Mouse (Mus musculus) limb, embryonic 13.5 days (tissue): ENCODE results near the gene Fam104a. TPM values are rescaled to one million over a fixed set of nuclear protein-coding genes. Genes with fewer than 3 reads are reported as not detected.

Source experiments
- ATAC-seq: fragments of 200-750 bp; cut with Nextera tagmentation; 2 replicates; pipeline ENCODE4 v1.8.0; 2017; ENCODE audit warnings: low read depth, moderate number of reproducible peaks, moderate TSS enrichment; ENCODE audit not compliant: low FRiP score
- H3K27ac ChIP-seq: fragments of 300-500 bp; sonication (generic); 2 replicates; pipeline ENCODE4 v1.5.1; 2015; ENCODE audit warnings: inconsistent platforms, mild to moderate bottlenecking, moderate library complexity
- H3K27me3 ChIP-seq: fragments of 300-500 bp; sonication (generic); 2 replicates; pipeline ENCODE4 v1.6.1; 2015; ENCODE audit warnings: mild to moderate bottlenecking, inconsistent platforms
- H3K36me3 ChIP-seq: fragments of 300-500 bp; sonication (generic); 2 replicates; pipeline ENCODE4 v1.6.1; 2015; ENCODE audit warnings: inconsistent platforms, mild to moderate bottlenecking, moderate library complexity
- H3K4me1 ChIP-seq: fragments of 300-500 bp; sonication (generic); 2 replicates; pipeline ENCODE4 v1.6.1; 2015; ENCODE audit warnings: inconsistent platforms
- H3K4me2 ChIP-seq: fragments of 300-500 bp; sonication (generic); replicated peaks from 2 replicates; pipeline ENCODE4 v1.6.1; 2015; ENCODE audit warnings: inconsistent platforms, mild to moderate bottlenecking, moderate library complexity
- H3K4me3 ChIP-seq: fragments of 300-500 bp; sonication (generic); 2 replicates; pipeline ENCODE4 v1.5.1; 2015; ENCODE audit warnings: moderate library complexity, mild to moderate bottlenecking, inconsistent platforms
- H3K9ac ChIP-seq: fragments of 300-500 bp; sonication (generic); 2 replicates; pipeline ENCODE4 v1.6.1; 2015; ENCODE audit warnings: mild to moderate bottlenecking, inconsistent platforms
- H3K9me3 ChIP-seq: fragments of 300-500 bp; sonication (generic); 2 replicates; pipeline ENCODE4 v1.6.1; 2016; ENCODE audit warnings: inconsistent platforms
- WGBS: fragments of 180-500 bp; shearing (Covaris S2); methylation state at CpG from one replicate; pipeline ENCODE4 v1.1.7; 2015; 5-methylcytosine and 5-hydroxymethylcytosine counted together
- polyA plus RNA-seq: library from polyadenylated mRNA; unstranded; fragments of >200 nt; fragmentation: Nextera tagmentation; extraction: Ambion mirVana; gene quantifications from 2 replicates; pipeline ENCODE4 v1.2.1, GENCODE M21; 2015

Fam104a gene
- polyA plus RNA-seq, 1 experiment from 2014 or later: 48.0 TPM

DNA sequence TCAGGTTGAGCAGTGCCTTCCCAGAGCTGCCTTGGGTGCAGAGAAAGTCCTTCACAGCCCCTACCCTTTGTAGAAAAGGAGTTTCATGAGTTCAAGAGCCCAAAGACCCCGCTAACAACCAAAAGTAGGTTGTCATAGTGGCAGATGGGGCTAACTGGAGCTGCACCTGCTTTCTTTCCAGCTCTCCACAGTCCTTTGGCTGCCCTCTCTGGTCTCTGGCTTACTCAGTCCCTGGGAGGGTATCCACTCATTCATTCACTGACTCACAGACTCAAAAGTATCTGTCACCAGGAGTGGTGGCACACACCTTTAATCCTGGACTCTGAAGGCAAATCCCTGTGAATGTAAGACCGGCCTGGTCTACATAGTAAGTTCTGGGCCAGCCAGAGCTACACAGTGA, 32.2 kb upstream of the Fam104a start:
- Histone ChIP-seq H3K4me2 (no peak overlapping the region), H3K27ac (no peak overlapping the region), H3K4me1 (peaks cover 10% of the 10 kb centered on the region; the same call in 1 of the 2 replicates), H3K27me3 (no peaks in the 10 kb centered on the region), H3K4me3 (no peak overlapping the region), H3K9ac (no peak overlapping the region), H3K36me3 (no peaks in the 10 kb centered on the region), H3K9me3 (no peaks in the 10 kb centered on the region)
- 91% methylated on average over 2 of the region's 2 CpGs for WGBS
- no peak for ATAC-seq

GRCm38 (mm10) chr11:113715078-113715674, 31.2 kb upstream of the Fam104a start:
- no peaks in the 10 kb centered on the region for H3K27me3 ChIP-seq
- H3K36me3 ChIP-seq: no peaks in the 10 kb centered on the region
- no peak overlapping the region for H3K4me2 ChIP-seq
- no peak overlapping the region for H3K9ac ChIP-seq
- H3K27ac ChIP-seq: no peak overlapping the region
- WGBS: 68% methylated on average over 7 of the region's 7 CpGs
- no peak overlapping the region for H3K4me3 ChIP-seq
- no peaks in the 10 kb centered on the region for H3K9me3 ChIP-seq
- no peak for ATAC-seq
- H3K4me1 ChIP-seq: peaks cover 18% of the 10 kb centered on the region

GRCm38 (mm10) chr11:113711061-113711460, 27.1 kb upstream of the Fam104a start:
- H3K27ac ChIP-seq: no peak overlapping the region

DNA sequence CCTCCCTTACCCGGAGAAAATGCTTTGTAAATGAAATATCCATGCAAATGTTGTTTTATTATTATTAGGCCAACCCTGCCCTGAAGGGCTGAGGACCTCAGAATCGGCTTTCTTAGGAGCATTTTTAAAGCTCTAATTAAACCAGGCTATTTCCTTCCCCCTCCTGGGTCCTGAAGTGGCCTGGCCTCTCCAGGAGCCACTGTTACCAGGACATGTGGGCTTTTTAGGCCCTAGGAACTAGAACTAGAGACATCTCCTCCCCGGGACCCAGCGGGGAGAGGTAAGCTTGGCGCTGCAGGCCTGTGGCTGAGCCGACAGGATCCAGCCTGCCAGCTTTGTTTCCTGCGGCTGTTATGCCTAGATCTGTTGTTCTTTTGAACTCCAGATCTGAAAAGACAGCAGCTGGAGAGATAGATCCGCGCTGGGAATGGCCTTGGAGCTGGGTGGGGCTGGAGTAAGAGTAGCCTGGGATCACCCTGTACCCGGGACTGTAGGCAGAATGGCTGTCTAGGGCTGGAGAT, 26.4 kb upstream of the Fam104a start:
- H3K27ac ChIP-seq: peak overlapping the region; percentile 52; the same call in 1 of the 2 replicates
- H3K9me3 ChIP-seq: no peaks in the 10 kb centered on the region
- peak overlapping the region; percentile 34 for H3K4me2 ChIP-seq
- peaks cover 15% of the 10 kb centered on the region; the same call in 1 of the 2 replicates for H3K27me3 ChIP-seq
- H3K9ac ChIP-seq: peak overlapping the region; percentile 55
- peaks cover 9% of the 10 kb centered on the region for H3K36me3 ChIP-seq
- H3K4me1 ChIP-seq: peaks cover 25% of the 10 kb centered on the region
- WGBS: 3% methylated on average over 10 of the region's 10 CpGs
- H3K4me3 ChIP-seq: no peak overlapping the region
- peak; percentile 38; the same call in 1 of the 2 replicates for ATAC-seq

More at GRCm38 (mm10) chr11:113711061-113711460, 27.1 kb upstream of the Fam104a start:
- 73% methylated on average over 1 of the region's 1 CpGs for WGBS
- Histone ChIP-seq H3K27me3 (peaks cover 15% of the 10 kb centered on the region; the same call in 1 of the 2 replicates), H3K4me3 (no peak overlapping the region), H3K4me1 (peaks cover 25% of the 10 kb centered on the region), H3K4me2 (no peak overlapping the region), H3K36me3 (peaks cover 9% of the 10 kb centered on the region), H3K9me3 (no peaks in the 10 kb centered on the region), H3K9ac (no peak overlapping the region)
- no peak for ATAC-seq

DNA sequence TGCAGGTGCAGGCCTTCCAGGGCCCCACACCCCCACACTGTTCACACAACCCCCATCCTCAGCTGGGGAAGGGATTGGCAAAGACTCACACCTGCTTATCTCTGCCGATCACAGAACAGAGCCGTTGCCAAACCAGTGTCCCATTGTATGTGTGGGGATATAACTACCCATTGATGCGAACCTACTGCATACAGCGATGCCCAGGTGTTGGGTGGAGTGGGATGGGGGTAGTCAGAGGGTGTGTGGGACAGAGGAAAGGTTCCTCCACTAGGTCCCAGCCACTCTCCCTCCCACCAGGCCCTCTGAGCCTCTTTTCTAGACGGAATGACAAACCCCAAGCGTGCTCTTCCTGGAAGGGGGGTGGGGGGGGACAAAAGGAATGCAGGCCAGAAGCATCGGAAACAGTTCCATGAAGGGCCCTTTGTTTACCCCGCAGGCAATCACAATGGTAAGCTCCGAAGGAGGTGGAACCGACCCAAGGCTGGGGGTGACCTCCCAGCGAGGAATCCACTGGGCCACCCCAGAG, 25.8 kb upstream of the Fam104a start, which contains the start of gene Cpsf4l:
TSS of gene Cpsf4l (minus strand) at position 287 of the 526 bp plus-strand sequence.
- 8% methylated on average over 11 of the region's 11 CpGs for WGBS
- Histone ChIP-seq H3K4me2 (peak within 1 kb of the TSS; percentile 34), H3K27ac (peak within 1 kb of the TSS; percentile 52; the same call in 1 of the 2 replicates), H3K27me3 (peaks cover 15% of the 10 kb centered on the region; the same call in 1 of the 2 replicates), H3K36me3 (peaks cover 9% of the 10 kb centered on the region), H3K4me3 (no peak within 1 kb of the TSS), H3K4me1 (peaks cover 25% of the 10 kb centered on the region), H3K9me3 (no peaks in the 10 kb centered on the region), H3K9ac (peak within 1 kb of the TSS; percentile 55)
- peak; percentile 29; the same call in 1 of the 2 replicates for ATAC-seq

DNA sequence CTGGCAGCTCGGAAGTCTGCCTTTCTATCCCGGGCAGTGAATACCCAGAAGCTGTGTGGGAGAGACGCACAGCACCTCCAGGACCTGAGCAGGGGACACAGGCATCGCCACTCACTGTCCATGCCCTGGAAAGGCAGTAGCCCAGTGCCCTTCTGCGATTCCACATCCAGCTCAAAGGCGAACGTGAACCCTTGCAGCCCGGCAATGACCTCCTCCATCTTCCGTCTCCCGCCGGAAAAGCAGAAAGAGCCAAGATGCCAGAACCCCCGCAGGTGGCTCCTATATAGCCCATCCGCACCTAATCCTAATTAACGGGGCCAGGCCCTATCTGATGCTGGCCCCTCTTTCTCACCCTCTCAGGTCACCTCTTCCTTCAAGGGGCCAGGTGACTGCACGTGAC, 25.3 kb upstream of the Fam104a start:
- Histone ChIP-seq H3K4me1 (peaks cover 25% of the 10 kb centered on the region), H3K9me3 (no peaks in the 10 kb centered on the region), H3K4me3 (no peak overlapping the region), H3K27ac (no peak overlapping the region), H3K27me3 (peaks cover 15% of the 10 kb centered on the region; the same call in 1 of the 2 replicates), H3K4me2 (peak overlapping the region; percentile 34), H3K9ac (no peak overlapping the region), H3K36me3 (peaks cover 9% of the 10 kb centered on the region)
- no peak for ATAC-seq
- 10% methylated on average over 15 of the region's 15 CpGs for WGBS

DNA sequence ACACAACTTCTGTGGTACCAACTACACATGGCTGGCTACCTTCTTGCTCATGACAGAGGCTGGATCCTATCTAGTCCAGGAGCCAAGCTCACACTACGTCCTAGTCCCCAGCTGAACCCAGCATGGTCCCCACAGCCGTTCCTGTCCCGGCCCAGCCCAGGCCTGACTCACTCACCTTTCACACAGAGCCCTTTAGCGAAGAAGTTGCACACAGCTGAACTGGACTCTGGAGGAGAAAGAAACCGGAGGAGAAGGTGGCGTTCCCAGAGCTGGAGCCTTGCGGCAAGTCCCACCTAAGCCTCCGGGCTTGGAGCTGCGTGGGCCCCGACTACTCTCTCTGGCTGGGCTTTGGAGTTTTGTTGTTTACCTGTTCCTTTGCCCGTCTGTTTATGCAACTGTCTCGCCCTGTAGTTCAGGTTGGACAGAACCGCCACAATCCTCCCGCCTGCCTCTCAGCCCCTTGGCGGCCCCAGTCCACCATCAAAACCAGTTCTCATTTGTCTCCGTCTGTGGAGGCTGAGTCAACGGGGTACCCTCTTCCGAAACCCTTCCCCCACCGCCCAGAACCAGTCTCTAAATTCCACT, 24.8 kb upstream of the Fam104a start:
- Histone ChIP-seq H3K36me3 (peaks cover 9% of the 10 kb centered on the region), H3K9me3 (no peaks in the 10 kb centered on the region), H3K4me1 (peaks cover 28% of the 10 kb centered on the region), H3K27me3 (peaks cover 15% of the 10 kb centered on the region; the same call in 1 of the 2 replicates), H3K27ac (no peak overlapping the region), H3K4me2 (no peak overlapping the region), H3K4me3 (no peak overlapping the region), H3K9ac (no peak overlapping the region)
- no peak for ATAC-seq
- WGBS: 45% methylated on average over 19 of the region's 19 CpGs

GRCm38 (mm10) chr11:113705966-113706652, 22.2 kb upstream of the Fam104a start:
- Histone ChIP-seq H3K27me3 (peaks cover 15% of the 10 kb centered on the region; the same call in 1 of the 2 replicates), H3K4me3 (no peak overlapping the region), H3K36me3 (peaks cover 10% of the 10 kb centered on the region), H3K4me1 (peaks cover 28% of the 10 kb centered on the region), H3K27ac (no peak overlapping the region), H3K4me2 (no peak overlapping the region), H3K9me3 (no peaks in the 10 kb centered on the region), H3K9ac (no peak overlapping the region)
- WGBS: 84% methylated on average over 15 of the region's 15 CpGs
- no peak for ATAC-seq

DNA sequence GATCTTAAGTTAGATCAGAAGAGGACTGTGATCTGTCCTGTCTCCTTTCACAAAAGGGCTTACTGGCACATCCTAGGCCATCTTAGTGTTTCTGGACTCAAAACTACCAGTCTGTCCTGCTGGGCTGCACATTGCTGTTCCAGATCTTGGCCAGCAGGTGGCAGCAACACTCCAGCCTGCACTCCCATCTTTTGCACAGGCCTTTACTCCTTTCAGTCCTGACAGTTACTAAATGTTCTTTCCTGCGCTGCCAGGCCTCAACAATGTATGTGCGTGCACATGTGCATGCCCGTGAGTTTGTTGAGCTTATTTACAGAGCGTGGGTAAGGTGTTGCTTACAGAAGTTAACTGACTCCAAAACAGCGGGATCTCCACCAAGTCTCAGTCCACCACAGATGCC, 19.8 kb upstream of the Fam104a start:
- 29% methylated on average over 5 of the region's 5 CpGs for WGBS
- ATAC-seq: peak; percentile 55; the same call in 1 of the 2 replicates
- H3K4me1 ChIP-seq: peaks cover 6% of the 10 kb centered on the region
- H3K27me3 ChIP-seq: 0 out of 2 replicates have a peak, but pooled peaks cover 3% of the 10 kb centered on the region
- H3K4me2 ChIP-seq: no peak overlapping the region
- no peak overlapping the region for H3K9ac ChIP-seq
- H3K36me3 ChIP-seq: peaks cover 20% of the 10 kb centered on the region
- no peak overlapping the region for H3K27ac ChIP-seq
- H3K9me3 ChIP-seq: no peaks in the 10 kb centered on the region
- H3K4me3 ChIP-seq: no peak overlapping the region

DNA sequence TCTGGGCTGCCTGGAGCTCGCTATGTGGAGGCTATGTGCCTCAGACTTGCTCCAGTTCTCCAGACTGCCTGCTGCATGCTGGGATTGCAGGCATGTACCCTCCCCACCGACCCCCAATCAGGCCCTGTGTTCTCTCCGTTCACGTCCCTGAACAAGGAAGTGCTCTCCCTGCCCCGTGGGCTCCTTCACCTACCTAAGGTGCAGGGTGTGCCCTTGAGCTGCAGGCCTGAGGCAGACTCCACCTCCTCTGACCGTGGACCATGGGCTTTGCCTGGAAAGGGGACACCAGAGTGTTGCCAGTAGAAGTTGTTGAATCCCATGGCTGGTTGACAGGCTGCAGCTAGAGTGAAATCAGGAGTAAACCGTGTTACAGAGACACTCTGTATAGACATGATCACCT, 15.7 kb upstream of the Fam104a start:
- Histone ChIP-seq H3K9me3 (no peaks in the 10 kb centered on the region), H3K9ac (no peak overlapping the region), H3K4me1 (0 out of 2 replicates have a peak, but pooled peaks cover 4% of the 10 kb centered on the region), H3K36me3 (peaks cover 50% of the 10 kb centered on the region), H3K27me3 (no peaks in the 10 kb centered on the region), H3K4me2 (no peak overlapping the region), H3K27ac (no peak overlapping the region), H3K4me3 (no peak overlapping the region)
- 77% methylated on average over 7 of the region's 7 CpGs for WGBS
- no peak for ATAC-seq

DNA sequence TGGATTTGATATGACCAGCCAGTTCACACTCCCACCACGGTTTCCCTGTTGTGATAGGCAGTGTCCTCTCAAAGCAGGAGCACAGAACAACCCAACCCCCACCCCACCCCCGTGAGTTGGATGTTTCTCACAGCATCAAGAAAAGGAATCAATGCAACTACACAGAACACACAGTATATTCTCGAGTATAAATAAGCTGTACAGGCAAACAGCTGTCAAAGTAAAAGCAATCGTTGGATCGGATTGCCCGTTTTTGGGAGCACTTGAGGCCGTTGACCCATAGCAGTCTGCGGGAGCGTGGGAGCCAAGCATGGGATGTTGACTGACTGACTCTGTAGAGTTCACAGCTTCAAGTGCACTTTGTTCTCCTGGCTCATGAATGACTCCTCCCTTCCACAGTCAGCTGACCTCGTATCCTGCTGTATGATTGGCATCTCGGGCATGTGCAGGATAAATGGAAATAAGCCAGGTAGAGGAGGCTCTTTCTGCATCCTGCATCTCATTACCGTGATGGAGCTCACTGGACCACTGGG, 14.1 kb upstream of the Fam104a start:
- Histone ChIP-seq H3K4me3 (no peak overlapping the region), H3K9me3 (no peaks in the 10 kb centered on the region), H3K9ac (no peak overlapping the region), H3K4me1 (no peaks in the 10 kb centered on the region), H3K36me3 (peaks cover 65% of the 10 kb centered on the region), H3K27ac (no peak overlapping the region), H3K4me2 (no peak overlapping the region), H3K27me3 (no peaks in the 10 kb centered on the region)
- 87% methylated on average over 12 of the region's 12 CpGs for WGBS
- ATAC-seq: no peak
